Mouse (Mus musculus) olfactory bulb, adult 2 months (tissue): ENCODE data around the gene Zfp956.

Source experiments
- CTCF ChIP-seq: fragments of 200-500 bp; IDR thresholded peaks from 2 replicates; pipeline ENCODE4 v1.5.1; 2012; ENCODE audit warnings: low read depth, mild to moderate bottlenecking, low read length, moderate library complexity; ENCODE audit not compliant: insufficient read depth
- POLR2A ChIP-seq: fragments of 200-500 bp; IDR thresholded peaks from 2 replicates; pipeline ENCODE4 v1.6.1; 2012; ENCODE audit warnings: mild to moderate bottlenecking, low read depth, low read length, moderate library complexity; ENCODE audit not compliant: insufficient read depth

DNA sequence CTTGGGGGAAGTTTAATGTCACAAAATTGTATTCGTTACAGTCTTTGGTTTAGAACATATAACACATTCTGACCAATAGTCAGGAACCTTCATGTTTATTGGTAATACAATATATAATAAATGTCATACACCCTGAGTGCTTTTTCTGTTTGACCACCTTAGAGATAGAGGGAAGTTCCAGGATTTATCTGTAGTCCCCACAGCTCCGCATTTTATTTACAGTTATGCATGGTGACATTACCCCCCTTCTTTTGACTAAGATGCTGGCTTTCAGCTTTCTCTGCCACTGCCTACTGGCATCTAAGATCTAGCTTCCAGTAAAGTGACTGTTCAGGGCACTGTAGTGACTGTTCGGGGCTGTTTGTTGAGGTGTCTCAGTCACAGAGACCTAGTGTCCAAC is 1.2 kb downstream of the Zfp956 start:
- no peak for TF ChIP-seq CTCF
- TF ChIP-seq POLR2A: no peak
